Mouse (Mus musculus): ENCODE data around the gene Olfr531. TPM values are rescaled to one million over a fixed set of nuclear protein-coding genes. Genes with fewer than 3 reads are reported as not detected.

Gene Olfr531
- total RNA-seq (2023), result not detected in 4 replicates

GRCm38 (mm10) chr7:140402818-140403217, at the start of gene Olfr531:
Gene Olfr531, minus strand, starts transcription at chr7:140402918.

GRCm38 (mm10) chr7:140421539-140421938, 18.8 kb upstream of the Olfr531 start, which contains the start of gene Olfr532:
Gene Olfr532, minus strand, starts transcription at chr7:140421639.

GRCm38 (mm10) chr7:140376231-140376630, 26.5 kb downstream of the Olfr531 start, which contains the start of gene Olfr530:
Gene Olfr530, minus strand, starts transcription at chr7:140376331.

GRCm38 (mm10) chr7:140361571-140361970, 41.1 kb downstream of the Olfr531 start, which contains the start of gene Olfr60:
Gene Olfr60, minus strand, starts transcription at chr7:140361671.

Other genes with a start within 250 kb of the Olfr531 start
- not detected in 4 replicates for gene Sprn, start 248.0 kb downstream of the Olfr531 start, total RNA-seq (2023)
- not detected in 4 replicates for gene Olfr522, start 238.2 kb downstream of the Olfr531 start, total RNA-seq (2023)
- not detected in 4 replicates for gene Olfr523, start 229.7 kb downstream of the Olfr531 start, total RNA-seq (2023)
- not detected in 4 replicates for gene Olfr524, start 197.0 kb downstream of the Olfr531 start, total RNA-seq (2023)
- gene Cd163l1, start 184.7 kb downstream of the Olfr531 start, total RNA-seq (2023), result not detected in 4 replicates
- not detected in 4 replicates for gene 5830411N06Rik, start 155.6 kb downstream of the Olfr531 start, total RNA-seq (2023)
- not detected in 4 replicates for gene Olfr525, start 82.1 kb downstream of the Olfr531 start, total RNA-seq (2023)
- not detected in 4 replicates for gene Olfr527, start 68.9 kb downstream of the Olfr531 start, total RNA-seq (2023)
- not detected in 4 replicates for gene Olfr60, start 41.2 kb downstream of the Olfr531 start, total RNA-seq (2023)
- gene Olfr530, start 26.6 kb downstream of the Olfr531 start, total RNA-seq (2023), result not detected in 4 replicates
- not detected in 4 replicates for gene Olfr532, start 18.7 kb upstream of the Olfr531 start, total RNA-seq (2023)
- not detected in 4 replicates for gene Olfr533, start 60.5 kb upstream of the Olfr531 start, total RNA-seq (2023)
- not detected in 4 replicates for gene Olfr535, start 81.3 kb upstream of the Olfr531 start, total RNA-seq (2023)
- gene Olfr536, start 104.5 kb upstream of the Olfr531 start, total RNA-seq (2023), result not detected in 4 replicates
- gene Olfr538, start 165.0 kb upstream of the Olfr531 start, total RNA-seq (2023), result not detected in 4 replicates
- gene Olfr46, start 198.4 kb upstream of the Olfr531 start, total RNA-seq (2023), result not detected in 4 replicates
- gene Olfr61, start 226.1 kb upstream of the Olfr531 start, total RNA-seq (2023), result not detected in 4 replicates
- gene Olfr53, start 243.5 kb upstream of the Olfr531 start, total RNA-seq (2023), result not detected in 4 replicates